Mouse (Mus musculus): ENCODE data around the gene Cpped1.
A peak's percentile ranks its signal among the peaks of the same experiment; 100 is the strongest.

Gene Cpped1

GRCm38 (mm10) chr16:11843441-11843840, 65.8 kb downstream of the Cpped1 start:
- DNase-seq (ENCODE audit: low spot score) = no peak

- DNase-seq (ENCODE audit: low spot score) = no peak
Observed at GRCm38 (mm10) chr16:11833474-11833873, 75.8 kb downstream of the Cpped1 start.

GRCm38 (mm10) chr16:11828816-11829215, 80.4 kb downstream of the Cpped1 start:
- no peak for DNase-seq (ENCODE audit: low spot score)

- no peak for DNase-seq (ENCODE audit: low spot score)
Observed at GRCm38 (mm10) chr16:11824833-11825232, 84.4 kb downstream of the Cpped1 start.

- DNase-seq (ENCODE audit: low spot score) = no peak
Observed at GRCm38 (mm10) chr16:11824385-11824784, 84.9 kb downstream of the Cpped1 start.

- peak; percentile 58 for DNase-seq (ENCODE audit: low spot score)
Observed at GRCm38 (mm10) chr16:11820791-11821190, 88.5 kb downstream of the Cpped1 start.

- no peak for DNase-seq (ENCODE audit: low spot score)
Observed at GRCm38 (mm10) chr16:11814935-11815650, 94.2 kb downstream of the Cpped1 start.

- DNase-seq (ENCODE audit: low spot score) = no peak
Observed at GRCm38 (mm10) chr16:11812119-11812518, 97.1 kb downstream of the Cpped1 start.

GRCm38 (mm10) chr16:11809615-11810014, 99.6 kb downstream of the Cpped1 start:
- DNase-seq (ENCODE audit: low spot score) = no peak

- DNase-seq (ENCODE audit: low spot score) = no peak
Observed at GRCm38 (mm10) chr16:11801960-11802539, 107.2 kb downstream of the Cpped1 start.

GRCm38 (mm10) chr16:11795758-11796460, 113.3 kb downstream of the Cpped1 start:
- DNase-seq (ENCODE audit: low spot score) = no peak

- DNase-seq (ENCODE audit: low spot score) = no peak
Observed at GRCm38 (mm10) chr16:11794628-11795027, 114.6 kb downstream of the Cpped1 start.

- no peak for DNase-seq (ENCODE audit: low spot score)
Observed at GRCm38 (mm10) chr16:11793391-11793790, 115.9 kb downstream of the Cpped1 start.

- no peak for DNase-seq (ENCODE audit: low spot score)
Observed at GRCm38 (mm10) chr16:11790476-11790875, 118.8 kb downstream of the Cpped1 start.

GRCm38 (mm10) chr16:11785806-11786205, 123.4 kb downstream of the Cpped1 start:
- DNase-seq (ENCODE audit: low spot score) = no peak

- no peak for DNase-seq (ENCODE audit: low spot score)
Observed at GRCm38 (mm10) chr16:11784354-11784753, 124.9 kb downstream of the Cpped1 start.

GRCm38 (mm10) chr16:11783337-11783736, 125.9 kb downstream of the Cpped1 start:
- DNase-seq (ENCODE audit: low spot score) = no peak

- peak; percentile 18 for DNase-seq (ENCODE audit: low spot score)
Observed at GRCm38 (mm10) chr16:11782082-11782481, 127.2 kb downstream of the Cpped1 start.

GRCm38 (mm10) chr16:11778715-11779460, 130.4 kb downstream of the Cpped1 start:
- no peak for DNase-seq (ENCODE audit: low spot score)

GRCm38 (mm10) chr16:11778191-11778590, 131.1 kb downstream of the Cpped1 start:
- no peak for DNase-seq (ENCODE audit: low spot score)

- DNase-seq (ENCODE audit: low spot score) = no peak
Observed at GRCm38 (mm10) chr16:11776528-11776927, 132.7 kb downstream of the Cpped1 start.

- no peak for DNase-seq (ENCODE audit: low spot score)
Observed at GRCm38 (mm10) chr16:11774321-11774720, 134.9 kb downstream of the Cpped1 start.
